Mouse (Mus musculus): ENCODE results near the gene Dus2.

GRCm38 (mm10) chr8:106044151-106044550, 53.0 kb downstream of the Dus2 start:
- no peak for TF ChIP-seq CTCF (IDR thresholded peaks at IDR 0.05; ENCODE audit: control insufficient read depth, insufficient read depth, insufficient read length)
- TF ChIP-seq USF1 (IDR thresholded peaks at IDR 0.05; ENCODE audit: low read depth), result no peak
- no peak for TF ChIP-seq MYOD1 (IDR thresholded peaks at IDR 0.05; ENCODE audit: control insufficient read depth, insufficient read length, low read depth)
- TF ChIP-seq MAX (IDR thresholded peaks at IDR 0.05), result no peak
- TF ChIP-seq MYOG (IDR thresholded peaks at IDR 0.05; ENCODE audit: control insufficient read depth, extremely low read depth, insufficient read length), result no peak
- TF ChIP-seq FOSL1 (IDR thresholded peaks at IDR 0.05; ENCODE audit: insufficient read depth, low read length, poor library complexity, severe bottlenecking), result no peak
- no peak for TF ChIP-seq CEBPB (IDR thresholded peaks at IDR 0.05; ENCODE audit: low read depth)

Measured in C2C12 (cell line).